Mouse (Mus musculus) limb, embryonic 14.5 days (tissue): Measurements from ENCODE around the gene Iffo1. TPM values are rescaled to one million over a fixed set of nuclear protein-coding genes. Genes with fewer than 3 reads are reported as not detected.

Source experiments
- ATAC-seq: fragments of 200-750 bp; cut with Nextera tagmentation; 2 replicates; pipeline ENCODE4 v1.8.0; 2017; ENCODE audit warnings: low read depth, moderate number of reproducible peaks, moderate TSS enrichment; ENCODE audit not compliant: low FRiP score
- DNase-seq: peaks from one replicate; pipeline ENCODE4 v3.0.0-alpha.2; 2015; ENCODE audit warnings: low spot score
- H3K27ac ChIP-seq: fragments of 300-500 bp; sonication (generic); replicated peaks from 2 replicates; pipeline ENCODE4 v1.5.1; 2014; ENCODE audit warnings: low read depth, mild to moderate bottlenecking, low read length, moderate library complexity, mixed read lengths
- H3K27me3 ChIP-seq: fragments of 300-500 bp; sonication (generic); 2 replicates; pipeline ENCODE4 v1.6.1; 2014; ENCODE audit warnings: low read length, mixed read lengths; ENCODE audit not compliant: control insufficient read depth, insufficient read depth
- H3K36me3 ChIP-seq: fragments of 300-500 bp; sonication (generic); 2 replicates; pipeline ENCODE4 v1.6.1; 2014; ENCODE audit warnings: mild to moderate bottlenecking, low read length, moderate library complexity, mixed read lengths; ENCODE audit not compliant: control insufficient read depth, insufficient read depth
- H3K4me1 ChIP-seq: fragments of 300-500 bp; sonication (generic); 2 replicates; pipeline ENCODE4 v1.6.1; 2014; ENCODE audit warnings: antibody characterized with exemption, low read length, mixed read lengths; ENCODE audit not compliant: control insufficient read depth, insufficient read depth
- H3K4me2 ChIP-seq: fragments of 300-500 bp; sonication (generic); replicated peaks from 2 replicates; pipeline ENCODE4 v1.6.1; 2014; ENCODE audit warnings: low read depth, mild to moderate bottlenecking, low read length, moderate library complexity; ENCODE audit not compliant: severe bottlenecking
- H3K4me3 ChIP-seq: fragments of 300-500 bp; sonication (generic); replicated peaks from 2 replicates; pipeline ENCODE4 v1.5.1; 2014; ENCODE audit warnings: low read length
- H3K9ac ChIP-seq: fragments of 300-500 bp; sonication (generic); 2 replicates; pipeline ENCODE4 v1.6.1; 2014; ENCODE audit warnings: mild to moderate bottlenecking, low read depth, low read length, moderate library complexity; ENCODE audit not compliant: severe bottlenecking
- H3K9me3 ChIP-seq: fragments of 300-500 bp; sonication (generic); 2 replicates; pipeline ENCODE4 v1.6.1; 2016; ENCODE audit warnings: low read length; ENCODE audit not compliant: control insufficient read depth
- POLR2A ChIP-seq: fragments of 200-500 bp; IDR thresholded peaks from 2 replicates; pipeline ENCODE4 v1.8.0; 2012; ENCODE audit warnings: inconsistent platforms, mild to moderate bottlenecking, moderate library complexity, borderline replicate concordance; ENCODE audit not compliant: insufficient read depth, insufficient read length; ENCODE audit errors: extremely low read depth
- WGBS: fragments of 180-500 bp; shearing (Covaris S2); extraction: QIAGEN DNeasy Blood & Tissue Kit; methylation state at CpG from one replicate; pipeline ENCODE4 v1.1.7; 2014; 5-methylcytosine and 5-hydroxymethylcytosine counted together
- polyA plus RNA-seq, 2 experiments: library from polyadenylated mRNA; depleted of rRNA in 1 of 2; stranded (reverse) in 1 of 2; unstranded in 1 of 2; fragments of >200 nt; fragmentation: Nextera tagmentation in 1 of 2; extraction: Ambion mirVana in 1 of 2; gene quantifications; 2 replicates each; pipeline versions ENCODE4 v1.2.1 to v1.2.3; 2012 to 2014

Gene Iffo1
- polyA plus RNA-seq, 2 experiments = 34.1 to 64.7 TPM

DNA sequence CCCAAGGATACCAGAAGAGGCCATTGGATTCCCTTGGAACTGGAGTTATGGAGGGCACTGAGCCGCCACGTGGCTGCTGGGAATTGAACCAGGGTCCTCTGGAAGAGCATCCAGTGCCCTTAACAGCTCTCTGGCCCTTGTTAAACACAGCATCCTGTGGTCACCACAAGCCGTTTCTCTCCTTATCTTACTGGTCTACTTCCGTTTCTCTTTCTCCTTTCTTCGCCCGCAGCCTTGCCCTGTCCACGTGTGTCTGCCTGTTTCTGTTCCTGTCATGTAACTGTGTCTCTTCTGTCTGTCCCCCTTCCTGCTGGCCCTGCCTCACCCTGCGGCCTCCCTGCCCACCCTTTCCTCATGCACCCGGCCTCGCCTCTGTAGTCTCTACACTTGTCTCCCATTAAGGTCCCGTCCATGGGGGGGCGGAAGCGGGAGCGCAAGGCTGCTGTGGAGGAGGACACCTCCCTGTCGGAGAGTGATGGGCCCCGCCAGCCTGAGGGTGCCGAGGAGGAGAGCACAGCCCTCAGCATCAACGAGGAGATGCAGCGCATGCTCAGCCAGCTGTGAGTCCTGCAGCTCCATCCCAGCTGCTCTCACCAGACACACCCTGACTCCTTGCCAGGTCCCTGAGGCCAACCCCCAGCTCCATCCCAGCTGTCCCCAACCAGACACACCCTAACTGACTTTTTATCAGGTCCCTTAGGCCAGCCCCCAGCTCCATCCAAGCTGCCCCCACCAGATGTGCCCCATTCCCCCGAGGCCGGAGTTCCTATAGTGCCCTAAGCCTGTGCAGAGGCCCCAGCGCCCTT is 7.4 kb downstream of the Iffo1 start:
- WGBS = 80% methylated on average over 22 of the region's 22 CpGs
- no peaks in the 10 kb centered on the region for H3K27me3 ChIP-seq
- DNase-seq (no peak), ATAC-seq (no peak)
- no peak overlapping the region for H3K4me2 ChIP-seq
- H3K9me3 ChIP-seq = no peaks in the 10 kb centered on the region
- H3K4me3 ChIP-seq = no peak overlapping the region
- H3K4me1 ChIP-seq = peaks cover 6% of the 10 kb centered on the region; the same call in 1 of the 2 replicates
- H3K9ac ChIP-seq = no peak overlapping the region
- no peak overlapping the region for H3K27ac ChIP-seq
- H3K36me3 ChIP-seq = peaks cover 58% of the 10 kb centered on the region
- TF ChIP-seq POLR2A = no peak

- H3K27me3 ChIP-seq = no peaks in the 10 kb centered on the region
- H3K4me2 ChIP-seq = no peak overlapping the region
- DNase-seq (no peak), ATAC-seq (no peak)
- no peak overlapping the region for H3K27ac ChIP-seq
- TF ChIP-seq POLR2A = no peak
- 0 out of 2 replicates have a peak, but pooled peaks cover 3% of the 10 kb centered on the region for H3K4me1 ChIP-seq
- WGBS = 77% methylated on average over 5 of the region's 5 CpGs
- H3K9ac ChIP-seq = no peak overlapping the region
- peaks cover 64% of the 10 kb centered on the region for H3K36me3 ChIP-seq
- H3K4me3 ChIP-seq = no peak overlapping the region
- no peaks in the 10 kb centered on the region for H3K9me3 ChIP-seq
Observed at GRCm38 (mm10) chr6:125153018-125153389, 8.0 kb downstream of the Iffo1 start.

GRCm38 (mm10) chr6:125153682-125154081 is 8.6 kb downstream of the Iffo1 start:
- no peak for TF ChIP-seq POLR2A
- H3K4me1 ChIP-seq = no peaks in the 10 kb centered on the region
- H3K27ac ChIP-seq = no peak overlapping the region
- peaks cover 66% of the 10 kb centered on the region for H3K36me3 ChIP-seq
- 93% methylated on average over 4 of the region's 4 CpGs for WGBS
- no peak overlapping the region for H3K4me2 ChIP-seq
- no peaks in the 10 kb centered on the region for H3K9me3 ChIP-seq
- H3K9ac ChIP-seq = no peak overlapping the region
- H3K27me3 ChIP-seq = no peaks in the 10 kb centered on the region
- DNase-seq (no peak), ATAC-seq (no peak)
- H3K4me3 ChIP-seq = no peak overlapping the region

DNA sequence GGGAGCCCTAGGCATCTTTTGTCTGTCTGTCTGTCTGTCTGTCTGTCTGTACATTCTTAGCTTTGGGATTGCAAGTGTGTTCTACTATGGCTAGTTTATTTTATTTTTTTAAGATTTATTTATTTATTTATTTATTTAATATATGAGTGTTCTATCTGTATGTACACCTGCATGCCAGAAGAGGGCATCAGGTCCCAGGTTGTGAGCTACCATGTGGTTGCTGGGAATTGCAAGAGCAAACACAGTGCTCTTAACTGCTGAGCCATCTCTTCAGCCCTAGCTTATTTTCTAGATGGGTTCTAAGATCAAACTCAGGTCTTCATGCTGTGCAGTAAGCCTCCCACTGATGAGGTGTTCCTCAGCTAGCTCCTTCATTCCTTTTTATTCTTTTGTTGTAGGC is 9.5 kb downstream of the Iffo1 start:
- ATAC-seq (no peak), DNase-seq (no peak)
- Histone ChIP-seq H3K4me1 (no peaks in the 10 kb centered on the region), H3K4me2 (no peak overlapping the region), H3K27ac (no peak overlapping the region), H3K9me3 (no peaks in the 10 kb centered on the region), H3K27me3 (no peaks in the 10 kb centered on the region), H3K9ac (no peak overlapping the region), H3K4me3 (no peak overlapping the region), H3K36me3 (peaks cover 72% of the 10 kb centered on the region)
- TF ChIP-seq POLR2A = no peak

- 90% methylated on average over 8 of the region's 8 CpGs for WGBS
- Histone ChIP-seq H3K9me3 (no peaks in the 10 kb centered on the region), H3K4me3 (no peak overlapping the region), H3K4me1 (no peaks in the 10 kb centered on the region), H3K36me3 (peaks cover 76% of the 10 kb centered on the region), H3K27me3 (no peaks in the 10 kb centered on the region), H3K9ac (no peak overlapping the region), H3K4me2 (no peak overlapping the region), H3K27ac (no peak overlapping the region)
- DNase-seq (no peak), ATAC-seq (no peak)
- no peak for TF ChIP-seq POLR2A
Observed at GRCm38 (mm10) chr6:125155262-125155661, 10.2 kb downstream of the Iffo1 start.
